Mouse (Mus musculus): ENCODE data around the gene Cyp2a5.
"Not testable (repeated sequence)": the region's sequence is repeated elsewhere in the genome, so short reads cannot be mapped to it uniquely, and the experiment has no call there.

The Cyp2a5 gene

GRCm38 (mm10) chr7:26835059-26835458 lies at the start of gene Cyp2a5:
Cyp2a5 (plus strand) TSS chr7:26835305.
- DNase-seq: not testable (repeated sequence)

GRCm38 (mm10) chr7:26786013-26786412 lies 49.1 kb upstream of the Cyp2a5 start:
- DNase-seq: not testable (repeated sequence)

- DNase-seq: no peak
Measured at GRCm38 (mm10) chr7:26789984-26790383, 45.1 kb upstream of the Cyp2a5 start.

GRCm38 (mm10) chr7:26800104-26800503 lies 35.0 kb upstream of the Cyp2a5 start:
- no peak for DNase-seq

GRCm38 (mm10) chr7:26800996-26801395 lies 34.1 kb upstream of the Cyp2a5 start:
- DNase-seq: no peak

GRCm38 (mm10) chr7:26808592-26808991 lies 26.5 kb upstream of the Cyp2a5 start, which contains the start of gene Cyp2g1:
Cyp2g1 (plus strand) TSS chr7:26808892.
- no peak for DNase-seq

GRCm38 (mm10) chr7:26831556-26832292 lies 3.4 kb upstream of the Cyp2a5 start:
- DNase-seq: not testable (repeated sequence)

- DNase-seq: not testable (repeated sequence)
Measured at GRCm38 (mm10) chr7:26832668-26833067, 2.4 kb upstream of the Cyp2a5 start.

GRCm38 (mm10) chr7:26843400-26843799 lies 8.3 kb downstream of the Cyp2a5 start:
- DNase-seq: not testable (repeated sequence)

- DNase-seq: not testable (repeated sequence)
Measured at GRCm38 (mm10) chr7:26850063-26850462, 15.0 kb downstream of the Cyp2a5 start.

- DNase-seq: not testable (repeated sequence)
Measured at GRCm38 (mm10) chr7:26878581-26878980, 43.5 kb downstream of the Cyp2a5 start.

- DNase-seq: not testable (repeated sequence)
Measured at GRCm38 (mm10) chr7:26880600-26880999, 45.5 kb downstream of the Cyp2a5 start.

Measured in thymus, postnatal 25 days (tissue).